Mouse (Mus musculus) lung, embryonic 14.5 days (tissue): Measurements from ENCODE around the gene Olfr1367. TPM values are rescaled to one million over a fixed set of nuclear protein-coding genes. Genes with fewer than 3 reads are reported as not detected.
"Not testable (repeated sequence)": the region's sequence is repeated elsewhere in the genome, so short reads cannot be mapped to it uniquely, and the experiment has no call there.

ENCODE experiments used
- ATAC-seq: fragments of 200-750 bp; cut with Nextera tagmentation; 2 replicates; pipeline ENCODE4 v1.8.0; 2017; ENCODE audit warnings: mild to moderate bottlenecking, moderate TSS enrichment, moderate library complexity; ENCODE audit not compliant: insufficient read depth
- DNase-seq: peaks from one replicate; pipeline ENCODE4 v3.0.0-alpha.2; 2015
- H3K27ac ChIP-seq: fragments of 300-500 bp; sonication (generic); 2 replicates; pipeline ENCODE4 v1.5.1; 2014; ENCODE audit warnings: low read depth, mild to moderate bottlenecking, moderate library complexity
- H3K27me3 ChIP-seq: fragments of 300-500 bp; sonication (generic); 2 replicates; pipeline ENCODE4 v1.6.1; 2014; ENCODE audit warnings: low read length, control low read depth; ENCODE audit not compliant: insufficient read depth
- H3K36me3 ChIP-seq: fragments of 300-500 bp; sonication (generic); 2 replicates; pipeline ENCODE4 v1.6.1; 2014; ENCODE audit warnings: control low read depth; ENCODE audit not compliant: insufficient read depth
- H3K4me1 ChIP-seq: fragments of 300-500 bp; sonication (generic); 2 replicates; pipeline ENCODE4 v1.6.1; 2014; ENCODE audit warnings: antibody characterized with exemption, control low read depth; ENCODE audit not compliant: insufficient read depth
- H3K4me2 ChIP-seq: fragments of 300-500 bp; sonication (generic); 2 replicates; pipeline ENCODE4 v1.6.1; 2014; ENCODE audit warnings: mild to moderate bottlenecking
- H3K4me3 ChIP-seq: fragments of 300-500 bp; sonication (generic); 2 replicates; pipeline ENCODE4 v1.5.1; 2014; ENCODE audit warnings: low read depth, low read length
- H3K9ac ChIP-seq: fragments of 300-500 bp; sonication (generic); 2 replicates; pipeline ENCODE4 v1.6.1; 2014
- H3K9me3 ChIP-seq: fragments of 300-500 bp; sonication (generic); 2 replicates; pipeline ENCODE4 v1.6.1; 2016; ENCODE audit warnings: low read depth, low read length, control low read depth
- CTCF ChIP-seq: IDR thresholded peaks from 2 replicates; pipeline ENCODE4 v1.5.1; 2016; ENCODE audit warnings: antibody characterized with exemption, low read depth
- WGBS: fragments of 180-500 bp; shearing (Covaris S2); extraction: QIAGEN DNeasy Blood & Tissue Kit; methylation state at CpG from one replicate; pipeline ENCODE4 v1.1.7; 2014; 5-methylcytosine and 5-hydroxymethylcytosine counted together
- microRNA-seq: library from miRNA; unstranded; fragments of <30 nt; microRNA quantifications from one replicate; pipeline ENCODE4, GENCODE M21; 2016; ENCODE audit warnings: borderline number of aligned reads
- polyA plus RNA-seq: library from polyadenylated mRNA; unstranded; fragments of >200 nt; fragmentation: Nextera tagmentation; extraction: Ambion mirVana; gene quantifications from 2 replicates; pipeline ENCODE4 v1.2.1, GENCODE M21; 2014

The Olfr1367 gene
- polyA plus RNA-seq, 1 experiment from 2014 or later = not detected

- no peak for TF ChIP-seq CTCF
These were observed 48.5 kb downstream of the Olfr1367 start for GRCm38 (mm10) chr13:21395211-21395610.

DNA sequence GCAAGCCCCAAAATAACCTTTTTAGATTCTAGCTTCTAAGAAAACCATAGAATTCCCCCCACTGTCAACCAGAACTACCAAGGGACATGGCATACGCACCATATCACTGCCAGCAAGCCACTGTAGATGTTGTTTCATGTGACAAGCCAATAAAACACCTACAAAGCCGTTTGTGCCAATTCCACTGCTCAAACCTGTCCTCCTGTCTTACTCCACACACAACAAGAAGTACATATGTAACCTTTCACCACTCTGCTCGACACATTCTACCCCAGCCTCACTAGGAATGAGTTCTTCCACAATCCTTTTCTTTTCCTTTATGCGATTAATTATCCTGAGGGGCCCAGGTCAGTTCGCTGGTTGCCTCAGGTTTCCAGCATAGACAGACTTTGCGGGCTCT, 48.9 kb downstream of the Olfr1367 start:
- no peak for TF ChIP-seq CTCF
- Histone ChIP-seq H3K27ac (no peak overlapping the region), H3K4me2 (no peak overlapping the region), H3K27me3 (no peaks in the 10 kb centered on the region), H3K4me3 (no peak overlapping the region), H3K9me3 (no peaks in the 10 kb centered on the region), H3K4me1 (no peaks in the 10 kb centered on the region), H3K9ac (no peak overlapping the region), H3K36me3 (peaks cover 70% of the 10 kb centered on the region)
- 90% methylated on average over 6 of the region's 6 CpGs for WGBS
- DNase-seq (no peak), ATAC-seq (no peak)

More at GRCm38 (mm10) chr13:21395211-21395610, 48.5 kb downstream of the Olfr1367 start:
- no peak for ATAC-seq
- no peaks in the 10 kb centered on the region for H3K27me3 ChIP-seq
- no peak overlapping the region for H3K4me3 ChIP-seq
- no peak for DNase-seq
- H3K27ac ChIP-seq = no peak overlapping the region
- 92% methylated on average over 1 of the region's 1 CpGs for WGBS
- peaks cover 74% of the 10 kb centered on the region for H3K36me3 ChIP-seq
- no peak overlapping the region for H3K4me2 ChIP-seq
- H3K9me3 ChIP-seq = no peaks in the 10 kb centered on the region
- H3K9ac ChIP-seq = no peak overlapping the region
- H3K4me1 ChIP-seq = no peaks in the 10 kb centered on the region

DNA sequence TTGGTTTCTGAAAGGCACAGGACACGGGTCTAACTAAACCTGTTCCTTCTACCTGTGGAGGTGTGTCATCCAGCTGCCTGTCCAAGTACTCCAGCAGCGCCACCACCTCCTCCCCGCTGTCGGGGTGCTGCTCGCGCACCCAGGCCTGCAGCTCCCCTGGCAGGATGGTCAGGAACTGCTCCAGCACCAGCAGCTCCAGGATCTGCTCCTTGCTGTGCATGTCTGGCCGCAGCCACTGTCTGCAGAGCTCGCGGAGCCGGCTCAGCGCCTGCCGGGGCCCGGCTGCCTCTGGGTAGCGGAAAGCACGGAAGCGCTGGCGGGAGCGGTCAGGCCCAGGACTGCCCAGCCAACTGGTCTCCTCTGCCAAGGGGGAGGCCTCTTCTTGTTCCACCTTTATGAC, 49.3 kb downstream of the Olfr1367 start:
- not testable (repeated sequence) for H3K27me3 ChIP-seq, H3K4me1 ChIP-seq, H3K27ac ChIP-seq, DNase-seq, H3K4me3 ChIP-seq, H3K9ac ChIP-seq, H3K4me2 ChIP-seq, H3K9me3 ChIP-seq
- WGBS = 91% methylated on average over 9 of the region's 18 CpGs
- ATAC-seq = peak; percentile 38
- H3K36me3 ChIP-seq = peaks cover 68% of the 10 kb centered on the region

- Histone ChIP-seq H3K9me3 (no peaks in the 10 kb centered on the region), H3K27ac (no peak overlapping the region), H3K36me3 (peaks cover 56% of the 10 kb centered on the region), H3K4me3 (no peak overlapping the region), H3K4me2 (no peak overlapping the region), H3K27me3 (no peaks in the 10 kb centered on the region), H3K4me1 (0 out of 2 replicates have a peak, but pooled peaks cover 5% of the 10 kb centered on the region), H3K9ac (no peak overlapping the region)
- no peak for ATAC-seq
- WGBS = 75% methylated on average over 2 of the region's 2 CpGs
- TF ChIP-seq CTCF = no peak
- DNase-seq = no peak
These were observed 50.8 kb downstream of the Olfr1367 start for GRCm38 (mm10) chr13:21397486-21397885.

Small RNA genes lying within 50 kb of the gene (microRNA-seq; reads per million reads assigned to microRNA genes)
- gene Mir6942 = not detected

Other genes starting within 250 kb of the Olfr1367 start
- gene Olfr1369-ps1, start 235.4 kb upstream of the Olfr1367 start, polyA plus RNA-seq = 0.05 TPM in 1 of 2 replicates, not detected in the other
- gene Olfr263, start 217.3 kb upstream of the Olfr1367 start, polyA plus RNA-seq = not detected in 2 replicates
- not detected in 2 replicates for gene Olfr1368, start 201.0 kb upstream of the Olfr1367 start, polyA plus RNA-seq
- 158 and 173 TPM in 2 replicates for gene Trim27, start 167.5 kb upstream of the Olfr1367 start, polyA plus RNA-seq
- not detected in 2 replicates for gene Gpx5, start 54.2 kb upstream of the Olfr1367 start, polyA plus RNA-seq
- gene Gpx6, start 34.8 kb upstream of the Olfr1367 start, polyA plus RNA-seq = not detected in 2 replicates
- gene Zscan12, start 15.9 kb downstream of the Olfr1367 start, polyA plus RNA-seq = 14.1 and 14.3 TPM in 2 replicates
- gene Zkscan3, start 55.8 kb downstream of the Olfr1367 start, polyA plus RNA-seq = 73.2 and 78.0 TPM in 2 replicates
- gene Pgbd1, start 94.1 kb downstream of the Olfr1367 start, polyA plus RNA-seq = 2.3 and 2.6 TPM in 2 replicates
- gene Zscan26, start 106.8 kb downstream of the Olfr1367 start, polyA plus RNA-seq = 26.6 and 27.6 TPM in 2 replicates
- 3.1 and 3.4 TPM in 2 replicates for gene Nkapl, start 121.6 kb downstream of the Olfr1367 start, polyA plus RNA-seq
- gene Zkscan4, start 132.0 kb downstream of the Olfr1367 start, polyA plus RNA-seq = 3.4 and 3.5 TPM in 2 replicates
- not detected in 2 replicates for gene Gm10065, start 132.5 kb downstream of the Olfr1367 start, polyA plus RNA-seq
- gene AK157302, start 148.3 kb downstream of the Olfr1367 start, polyA plus RNA-seq = 0.74 and 0.96 TPM in 2 replicates
- gene Gm11273, start 154.5 kb downstream of the Olfr1367 start, polyA plus RNA-seq = 6.6 and 7.6 TPM in 2 replicates
- 10.1 and 10.5 TPM in 2 replicates for gene Zkscan8, start 184.2 kb downstream of the Olfr1367 start, polyA plus RNA-seq
- gene Olfr1366, start 195.9 kb downstream of the Olfr1367 start, polyA plus RNA-seq = 0.14 and 0.41 TPM in 2 replicates
- gene Olfr1535, start 213.0 kb downstream of the Olfr1367 start, polyA plus RNA-seq = 0.09 TPM in 1 of 2 replicates, not detected in the other
- not detected in 2 replicates for gene Olfr1364, start 234.8 kb downstream of the Olfr1367 start, polyA plus RNA-seq